Mouse (Mus musculus): ENCODE data around the gene Stim2. TPM values are rescaled to one million over a fixed set of nuclear protein-coding genes. Genes with fewer than 3 reads are reported as not detected.

Stim2 gene
- polyA plus RNA-seq, 1 experiment from 2014 or later: 36.4 TPM

DNA sequence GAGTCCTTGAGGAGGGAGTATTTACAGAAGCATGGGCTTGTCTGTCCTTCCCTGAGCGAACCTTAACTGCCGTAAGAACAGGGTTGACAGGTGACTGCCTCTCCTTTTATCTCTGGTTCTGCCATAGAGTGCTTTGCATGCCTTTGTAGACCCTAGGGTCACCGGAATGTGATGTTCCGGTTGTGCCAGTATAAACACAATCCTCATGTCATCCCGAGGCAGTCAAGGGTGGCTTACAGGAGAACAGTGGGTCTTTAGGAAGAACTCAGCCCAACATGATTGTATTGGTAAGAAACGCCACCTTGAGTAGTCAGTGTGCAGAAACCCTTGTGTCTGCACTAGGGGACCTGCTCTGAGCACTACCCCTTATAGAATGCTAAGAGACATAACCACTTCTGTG lies 108.8 kb downstream of the Stim2 start:
- Histone ChIP-seq H3K4me2 (replicated peaks) (no peak overlapping the region), H3K4me1 (replicated peaks; ENCODE audit: control insufficient read depth, insufficient read depth, low read length) (no peaks in the 10 kb centered on the region; the same call in 1 of the 2 replicates), H3K27me3 (ENCODE audit: control insufficient read depth, insufficient read depth, low read length) (no peaks in the 10 kb centered on the region), H3K4me3 (replicated peaks; ENCODE audit: low read length) (no peak overlapping the region), H3K36me3 (replicated peaks; ENCODE audit: control insufficient read depth, insufficient read depth) (peaks cover 19% of the 10 kb centered on the region; the same call in 1 of the 2 replicates), H3K9ac (no peak overlapping the region), H3K9me3 (ENCODE audit: control insufficient read depth, low read length) (no peaks in the 10 kb centered on the region), H3K27ac (no peak overlapping the region)
- WGBS: 84% methylated on average over 6 of the region's 6 CpGs
- DNase-seq (ENCODE audit: low spot score) (no peak), ATAC-seq (ENCODE audit: low FRiP score) (no peak)

DNA sequence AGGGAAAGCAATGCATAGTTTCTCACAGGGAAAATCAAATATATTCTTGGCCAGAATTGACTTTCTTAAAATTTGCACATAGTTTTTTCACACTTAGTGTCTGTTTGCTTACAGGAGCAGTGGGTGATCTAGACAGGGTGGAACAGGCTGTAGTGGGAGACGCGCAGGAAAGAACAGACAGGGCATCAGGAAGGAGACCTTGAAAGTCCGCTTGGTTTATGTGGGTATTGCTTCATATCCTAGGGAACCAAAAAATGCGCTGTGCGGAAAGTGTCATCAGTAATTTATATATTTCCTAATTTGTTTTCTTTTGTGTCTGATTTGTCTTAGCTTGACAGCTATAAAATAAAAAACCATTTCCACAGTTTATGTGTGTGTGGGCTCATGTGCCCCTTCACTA lies 110.8 kb downstream of the Stim2 start:
- Histone ChIP-seq H3K27ac (no peak overlapping the region), H3K4me2 (replicated peaks) (no peak overlapping the region), H3K27me3 (ENCODE audit: control insufficient read depth, insufficient read depth, low read length) (no peaks in the 10 kb centered on the region), H3K9me3 (ENCODE audit: control insufficient read depth, low read length) (no peaks in the 10 kb centered on the region), H3K36me3 (replicated peaks; ENCODE audit: control insufficient read depth, insufficient read depth) (peaks cover 19% of the 10 kb centered on the region; the same call in 1 of the 2 replicates), H3K4me3 (replicated peaks; ENCODE audit: low read length) (no peak overlapping the region), H3K4me1 (replicated peaks; ENCODE audit: control insufficient read depth, insufficient read depth, low read length) (no peaks in the 10 kb centered on the region), H3K9ac (no peak overlapping the region)
- DNase-seq (ENCODE audit: low spot score) (no peak), ATAC-seq (ENCODE audit: low FRiP score) (no peak)
- WGBS: 98% methylated on average over 5 of the region's 5 CpGs

DNA sequence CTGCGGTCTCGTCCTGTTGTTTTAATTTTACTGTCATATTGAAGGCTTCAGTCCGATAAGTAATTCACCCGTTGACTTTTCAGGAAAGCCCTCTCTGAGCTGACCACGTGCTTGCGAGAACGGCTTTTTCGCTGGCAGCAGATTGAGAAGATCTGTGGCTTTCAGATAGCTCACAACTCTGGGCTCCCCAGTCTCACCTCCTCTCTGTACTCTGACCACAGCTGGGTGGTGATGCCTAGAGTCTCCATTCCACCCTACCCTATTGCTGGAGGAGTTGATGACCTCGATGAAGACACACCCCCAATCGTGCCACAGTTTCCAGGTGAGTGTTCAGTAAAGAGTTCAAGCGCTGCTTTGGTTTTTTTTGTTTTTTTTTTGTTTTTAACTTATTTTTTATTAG lies 112.5 kb downstream of the Stim2 start:
- Histone ChIP-seq H3K27me3 (ENCODE audit: control insufficient read depth, insufficient read depth, low read length) (no peaks in the 10 kb centered on the region), H3K4me1 (replicated peaks; ENCODE audit: control insufficient read depth, insufficient read depth, low read length) (0 out of 2 replicates have a peak, but pooled peaks cover 4% of the 10 kb centered on the region), H3K4me3 (replicated peaks; ENCODE audit: low read length) (no peak overlapping the region), H3K27ac (no peak overlapping the region), H3K36me3 (replicated peaks; ENCODE audit: control insufficient read depth, insufficient read depth) (peaks cover 12% of the 10 kb centered on the region; the same call in 1 of the 2 replicates), H3K4me2 (replicated peaks) (no peak overlapping the region), H3K9me3 (ENCODE audit: control insufficient read depth, low read length) (no peaks in the 10 kb centered on the region), H3K9ac (no peak overlapping the region)
- no peak for DNase-seq (ENCODE audit: low spot score)
- 96% methylated on average over 11 of the region's 11 CpGs for WGBS
- ATAC-seq (ENCODE audit: low FRiP score): no peak

DNA sequence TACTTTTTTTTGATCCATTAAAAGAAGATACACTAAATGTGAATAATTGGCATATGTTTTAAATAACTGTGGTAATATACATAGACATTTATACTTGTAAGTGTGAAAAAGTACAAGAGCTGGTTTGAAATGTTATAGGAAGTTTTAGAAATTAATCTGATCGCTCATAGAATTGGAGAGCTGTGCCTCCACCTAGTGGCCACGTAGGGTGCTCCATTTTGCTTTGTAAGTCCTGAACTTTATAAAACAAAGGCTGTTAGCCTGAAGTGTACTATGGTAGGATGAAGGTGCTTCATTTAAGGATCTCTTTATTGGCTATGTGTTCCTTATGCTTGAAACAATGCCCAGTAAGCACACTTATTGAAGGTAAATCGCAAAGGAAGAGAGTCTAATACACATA lies 115.0 kb downstream of the Stim2 start:
- no peak overlapping the region for H3K4me3 ChIP-seq (replicated peaks; ENCODE audit: low read length)
- 26% methylated on average over 3 of the region's 3 CpGs for WGBS
- no peak for ATAC-seq (ENCODE audit: low FRiP score)

DNA sequence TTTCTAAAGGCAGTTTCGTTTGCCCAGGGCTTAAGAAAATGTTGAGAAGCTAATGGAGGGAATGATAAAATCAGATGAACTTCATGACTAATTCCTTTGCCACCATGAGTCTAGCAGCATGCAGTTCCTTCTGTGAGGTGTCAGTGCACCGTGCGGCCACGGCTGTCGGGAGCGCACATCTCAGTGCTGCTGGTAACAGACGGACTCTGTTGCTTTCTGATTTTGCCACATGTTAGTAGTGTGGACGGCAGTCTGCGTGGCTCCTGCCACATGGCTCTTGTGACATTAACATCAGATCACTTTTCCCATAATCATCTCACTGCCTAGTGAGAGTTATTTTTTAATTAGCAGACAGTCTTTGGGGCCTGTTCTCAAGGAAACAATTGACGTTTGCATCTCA lies 118.2 kb downstream of the Stim2 start:
- H3K4me3 ChIP-seq (replicated peaks; ENCODE audit: low read length): no peak overlapping the region
- H3K27ac ChIP-seq: no peak overlapping the region
- DNase-seq (ENCODE audit: low spot score) (peak; percentile 25), ATAC-seq (ENCODE audit: low FRiP score) (0 out of 2 replicates have a peak, but pooled peaks have one; percentile 40)
- H3K36me3 ChIP-seq (replicated peaks; ENCODE audit: control insufficient read depth, insufficient read depth): peaks cover 10% of the 10 kb centered on the region
- 77% methylated on average over 10 of the region's 10 CpGs for WGBS
- H3K9me3 ChIP-seq (ENCODE audit: control insufficient read depth, low read length): no peaks in the 10 kb centered on the region
- 0 out of 2 replicates have a peak, but pooled peaks cover 7% of the 10 kb centered on the region for H3K4me1 ChIP-seq (replicated peaks; ENCODE audit: control insufficient read depth, insufficient read depth, low read length)
- no peaks in the 10 kb centered on the region for H3K27me3 ChIP-seq (ENCODE audit: control insufficient read depth, insufficient read depth, low read length)
- no peak overlapping the region for H3K4me2 ChIP-seq (replicated peaks)
- H3K9ac ChIP-seq: no peak overlapping the region

More for the DNA sequence above, 115.0 kb downstream of the Stim2 start:
- no peaks in the 10 kb centered on the region for H3K27me3 ChIP-seq (ENCODE audit: control insufficient read depth, insufficient read depth, low read length)
- H3K27ac ChIP-seq: no peak overlapping the region
- H3K9ac ChIP-seq: no peak overlapping the region
- H3K36me3 ChIP-seq (replicated peaks; ENCODE audit: control insufficient read depth, insufficient read depth): peaks cover 13% of the 10 kb centered on the region
- no peak overlapping the region for H3K4me2 ChIP-seq (replicated peaks)
- H3K9me3 ChIP-seq (ENCODE audit: control insufficient read depth, low read length): no peaks in the 10 kb centered on the region
- DNase-seq (ENCODE audit: low spot score): peak; percentile 78
- 0 out of 2 replicates have a peak, but pooled peaks cover 7% of the 10 kb centered on the region for H3K4me1 ChIP-seq (replicated peaks; ENCODE audit: control insufficient read depth, insufficient read depth, low read length)

DNA sequence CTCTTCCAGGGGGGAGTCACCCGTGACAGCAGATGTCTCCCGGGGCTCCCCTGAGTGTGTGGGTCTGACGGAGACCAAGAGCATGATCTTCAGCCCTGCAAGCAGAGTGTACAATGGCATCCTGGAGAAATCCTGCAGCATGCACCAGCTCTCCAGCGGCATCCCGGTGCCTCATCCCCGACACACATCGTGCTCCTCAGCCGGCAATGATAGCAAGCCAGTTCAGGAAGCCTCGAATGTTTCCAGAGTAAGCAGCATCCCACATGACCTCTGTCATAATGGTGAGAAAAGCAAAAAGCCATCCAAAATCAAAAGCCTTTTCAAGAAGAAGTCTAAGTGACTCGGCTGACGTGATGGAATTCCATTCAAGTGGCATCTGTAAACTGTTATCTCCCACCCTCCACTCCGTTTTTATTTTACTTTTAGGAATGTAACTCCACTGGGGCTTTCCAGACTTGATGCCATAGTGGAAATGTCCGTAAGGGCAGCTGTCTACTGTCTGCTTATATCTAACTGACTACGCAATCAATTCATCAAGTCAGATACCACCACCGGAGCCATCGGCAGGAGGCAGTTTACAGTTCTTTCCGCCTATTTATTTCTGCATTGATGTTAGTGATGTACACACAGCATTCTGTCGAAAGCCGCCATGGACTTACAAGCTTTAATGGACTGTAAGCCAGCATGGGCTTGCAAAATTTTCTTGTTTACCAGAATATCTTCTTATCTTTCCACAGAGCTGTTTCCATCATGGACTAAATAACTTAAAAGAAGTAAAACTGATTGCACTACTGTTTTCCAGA lies 120.3 kb downstream of the Stim2 start:
- 73% methylated on average over 19 of the region's 19 CpGs for WGBS
- H3K27me3 ChIP-seq (ENCODE audit: control insufficient read depth, insufficient read depth, low read length): no peaks in the 10 kb centered on the region
- DNase-seq (ENCODE audit: low spot score) (no peak), ATAC-seq (ENCODE audit: low FRiP score) (no peak)
- H3K4me1 ChIP-seq (replicated peaks; ENCODE audit: control insufficient read depth, insufficient read depth, low read length): 0 out of 2 replicates have a peak, but pooled peaks cover 7% of the 10 kb centered on the region
- H3K4me2 ChIP-seq (replicated peaks): no peak overlapping the region
- H3K36me3 ChIP-seq (replicated peaks; ENCODE audit: control insufficient read depth, insufficient read depth): peaks cover 10% of the 10 kb centered on the region
- no peak overlapping the region for H3K27ac ChIP-seq
- no peak overlapping the region for H3K4me3 ChIP-seq (replicated peaks; ENCODE audit: low read length)
- H3K9me3 ChIP-seq (ENCODE audit: control insufficient read depth, low read length): no peaks in the 10 kb centered on the region
- no peak overlapping the region for H3K9ac ChIP-seq

DNA sequence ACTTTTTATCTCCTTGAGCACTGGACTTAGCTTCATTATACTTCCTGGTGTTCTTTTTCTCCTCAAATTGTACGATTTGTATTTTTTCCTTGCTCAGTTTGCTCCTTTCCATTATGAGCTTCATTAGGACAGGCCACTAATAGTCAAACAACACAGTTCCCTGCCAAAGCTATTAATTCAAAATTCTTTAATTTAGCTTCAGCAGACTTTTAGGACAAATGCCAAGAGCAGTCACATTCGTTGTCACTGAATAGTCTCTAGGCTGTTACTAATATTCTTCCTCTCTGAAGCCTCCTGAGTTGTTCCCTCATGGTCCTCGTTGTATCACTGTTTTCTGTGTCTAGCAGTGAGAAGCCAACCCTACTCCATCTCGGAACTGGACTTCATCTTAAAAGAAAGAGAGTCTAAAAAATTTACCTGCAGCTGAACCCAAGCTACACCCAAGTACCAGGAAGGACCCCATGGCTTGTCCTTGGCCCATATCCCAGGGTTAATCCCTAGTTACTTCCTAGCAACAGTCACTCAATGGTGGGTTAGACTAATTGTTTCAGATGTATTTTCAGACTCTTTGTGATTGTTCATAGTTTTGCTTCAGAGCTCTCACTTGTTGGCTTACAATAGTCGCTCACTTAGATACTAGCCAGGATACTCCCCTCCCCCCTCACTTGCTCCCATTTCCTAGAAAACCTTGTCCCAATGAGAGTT lies 149.9 kb downstream of the Stim2 start:
- no peaks in the 10 kb centered on the region for H3K36me3 ChIP-seq (replicated peaks; ENCODE audit: control insufficient read depth, insufficient read depth)
- H3K27me3 ChIP-seq (ENCODE audit: control insufficient read depth, insufficient read depth, low read length): no peaks in the 10 kb centered on the region
- 68% methylated on average over 5 of the region's 5 CpGs for WGBS
- no peak overlapping the region for H3K4me3 ChIP-seq (replicated peaks; ENCODE audit: low read length)
- H3K9me3 ChIP-seq (ENCODE audit: control insufficient read depth, low read length): no peaks in the 10 kb centered on the region
- ATAC-seq (ENCODE audit: low FRiP score) (no peak), DNase-seq (ENCODE audit: low spot score) (no peak)
- H3K9ac ChIP-seq: no peak overlapping the region
- H3K27ac ChIP-seq: no peak overlapping the region
- H3K4me1 ChIP-seq (replicated peaks; ENCODE audit: control insufficient read depth, insufficient read depth, low read length): no peaks in the 10 kb centered on the region
- no peak overlapping the region for H3K4me2 ChIP-seq (replicated peaks)

DNA sequence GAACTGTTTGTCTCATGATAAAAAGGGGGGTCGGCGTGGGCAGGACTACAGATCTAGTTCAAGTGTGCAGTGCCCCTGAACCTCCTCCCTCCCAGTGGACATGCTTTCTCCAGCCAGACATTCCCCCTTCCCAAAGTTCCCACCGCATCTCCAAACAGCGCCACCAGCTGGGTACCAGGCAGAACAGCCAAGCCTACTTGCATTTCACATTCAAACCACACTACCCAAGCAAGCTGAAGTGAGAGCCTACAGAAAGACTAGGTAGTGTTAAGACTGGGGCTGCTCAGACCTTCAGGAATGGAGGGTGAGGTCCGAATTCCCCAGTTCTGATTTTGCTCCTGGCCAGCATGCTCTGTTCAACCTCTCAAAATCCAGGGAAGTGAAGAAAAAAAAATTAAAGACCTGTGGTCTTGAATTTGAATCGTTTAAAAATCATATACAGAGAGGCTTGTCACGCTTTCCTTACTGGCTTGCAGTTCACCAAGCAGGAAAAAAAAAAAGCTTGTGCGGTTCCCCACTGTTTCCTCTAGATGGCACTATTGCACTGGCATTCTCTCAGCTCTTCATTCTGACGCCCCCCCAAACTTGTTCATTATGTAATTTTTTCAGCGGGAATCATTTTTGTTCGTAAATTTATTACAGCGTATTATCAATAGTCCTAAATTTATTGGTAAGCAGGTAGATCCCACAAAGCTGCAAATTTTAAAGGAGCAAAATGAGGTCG lies 156.4 kb downstream of the Stim2 start:
- peak; percentile 94 for DNase-seq (ENCODE audit: low spot score)
- peak; percentile 44 for ATAC-seq (ENCODE audit: low FRiP score)
- peak overlapping the region; percentile 24 for H3K4me3 ChIP-seq (replicated peaks; ENCODE audit: low read length)
- H3K9me3 ChIP-seq (ENCODE audit: control insufficient read depth, low read length): no peaks in the 10 kb centered on the region
- H3K27ac ChIP-seq: peak overlapping the region; percentile 62
- peaks cover 28% of the 10 kb centered on the region for H3K4me1 ChIP-seq (replicated peaks; ENCODE audit: control insufficient read depth, insufficient read depth, low read length)
- H3K9ac ChIP-seq: peak overlapping the region; percentile 43
- H3K27me3 ChIP-seq (ENCODE audit: control insufficient read depth, insufficient read depth, low read length): no peaks in the 10 kb centered on the region
- H3K4me2 ChIP-seq (replicated peaks): peak overlapping the region; percentile 48
- H3K36me3 ChIP-seq (replicated peaks; ENCODE audit: control insufficient read depth, insufficient read depth): no peaks in the 10 kb centered on the region
- 20% methylated on average over 13 of the region's 13 CpGs for WGBS

Data from hindbrain, embryonic 14.5 days (tissue).